Mouse (Mus musculus) gastrocnemius, postnatal 14 days (tissue): ENCODE measurements around the gene Dnajc5g. TPM values are rescaled to one million over a fixed set of nuclear protein-coding genes. Genes with fewer than 3 reads are reported as not detected.
A peak's percentile ranks its signal among the peaks of the same experiment; 100 is the strongest.

Source experiments
- DNase-seq: peaks from one replicate; pipeline ENCODE4 v3.0.0; 2021; ENCODE audit warnings: mixed read lengths
- intact Hi-C: fragments of 180-260 bp; cut with DNase I; formaldehyde crosslinking; loops from one replicate; pipeline ENCODE4 v1.15.1; 2025; ENCODE audit warnings: low total_unique reads
- total RNA-seq, 2 experiments: library from RNA; stranded (reverse); gene quantifications; 2 replicates each; pipeline ENCODE4 v1.2.3; 2021

Dnajc5g gene
- total RNA-seq, 2 experiments from 2014 or later, result not detected

- intact Hi-C loops, result no loop called here
- DNase-seq, result no peak
These were observed 10.2 kb upstream of the Dnajc5g start for GRCm38 (mm10) chr5:31095711-31096480.

- DNase-seq, result no peak
- intact Hi-C loops, result no loop called here
These were observed 2.0 kb downstream of the Dnajc5g start, which contains the start of gene Slc30a3 for GRCm38 (mm10) chr5:31108000-31108490. Gene Slc30a3 (minus strand): TSS chr5:31108237.

- intact Hi-C loops, result no loop called here
- no peak for DNase-seq
These were observed 4.7 kb downstream of the Dnajc5g start for GRCm38 (mm10) chr5:31110781-31111180.

GRCm38 (mm10) chr5:31116354-31116753 lies 10.3 kb downstream of the Dnajc5g start, which contains the start of gene Trim54:
Gene Trim54 (plus strand): TSS chr5:31116712.
- intact Hi-C loops, result no loop called here
- peak; percentile 46 for DNase-seq

GRCm38 (mm10) chr5:31116912-31117311 lies 10.8 kb downstream of the Dnajc5g start:
- peak; percentile 20 for DNase-seq
- intact Hi-C loops, result no loop called here

GRCm38 (mm10) chr5:31121111-31121510 lies 15.0 kb downstream of the Dnajc5g start:
- intact Hi-C loops, result no loop called here
- DNase-seq, result no peak

- intact Hi-C loops, result no loop called here
- DNase-seq, result no peak
These were observed 17.4 kb downstream of the Dnajc5g start for GRCm38 (mm10) chr5:31123481-31123880.

- intact Hi-C loops, result no loop called here
These were observed 20.0 kb downstream of the Dnajc5g start for GRCm38 (mm10) chr5:31126050-31126449.

GRCm38 (mm10) chr5:31136730-31137424 lies 30.8 kb downstream of the Dnajc5g start:
- DNase-seq, result no peak
- intact Hi-C loops, result no loop called here

More at GRCm38 (mm10) chr5:31126050-31126449, 20.0 kb downstream of the Dnajc5g start:
- no peak for DNase-seq

- DNase-seq, result no peak
- intact Hi-C loops, result no loop called here
These were observed 31.6 kb downstream of the Dnajc5g start for GRCm38 (mm10) chr5:31137658-31138057.

- DNase-seq, result no peak
- intact Hi-C loops, result no loop called here
These were observed 32.3 kb downstream of the Dnajc5g start, which contains the start of gene Ucn for GRCm38 (mm10) chr5:31138241-31138967. Gene Ucn (minus strand): TSS chr5:31138829.

GRCm38 (mm10) chr5:31138968-31139425 lies 32.9 kb downstream of the Dnajc5g start:
- no peak for DNase-seq
- intact Hi-C loops, result no loop called here

- DNase-seq, result no peak
These were observed 43.7 kb downstream of the Dnajc5g start for GRCm38 (mm10) chr5:31149781-31150180.

GRCm38 (mm10) chr5:31151746-31152145 lies 45.7 kb downstream of the Dnajc5g start:
- intact Hi-C loops, result no loop called here
- peak; percentile 28 for DNase-seq

More at GRCm38 (mm10) chr5:31149781-31150180, 43.7 kb downstream of the Dnajc5g start:
- intact Hi-C loops, result no loop called here

- DNase-seq, result peak; percentile 40
- intact Hi-C loops, result no loop called here
These were observed 47.5 kb downstream of the Dnajc5g start for GRCm38 (mm10) chr5:31153516-31154151.

- peak; percentile 82 for DNase-seq
- intact Hi-C loops, result no loop called here
These were observed 48.1 kb downstream of the Dnajc5g start, which contains the start of gene Mpv17 for GRCm38 (mm10) chr5:31154152-31154553. Gene Mpv17 (minus strand): TSS chr5:31154251.
